Mouse (Mus musculus) heart, adult 9 months (tissue): Measurements from ENCODE around the gene Mdm4.
"Not testable (repeated sequence)": the region's sequence is repeated elsewhere in the genome, so short reads cannot be mapped to it uniquely, and the experiment has no call there.

Experiments
- DNase-seq, 2 experiments: peaks; one replicate each; pipeline ENCODE4 v3.0.0; 2022; ENCODE audit warnings: low spot score in 2 of 2

Gene Mdm4

GRCm38 (mm10) chr1:133053034-133053433, 22.7 kb upstream of the Mdm4 start:
- DNase-seq = no peak

GRCm38 (mm10) chr1:133051829-133052228, 21.5 kb upstream of the Mdm4 start:
- DNase-seq = no peak

GRCm38 (mm10) chr1:133050001-133050431, 19.7 kb upstream of the Mdm4 start:
- no peak for DNase-seq

- no peak for DNase-seq
These were observed 18.3 kb upstream of the Mdm4 start for GRCm38 (mm10) chr1:133048690-133049089.

- DNase-seq = peak in 1 of 2 experiments; percentile 41
These were observed 17.2 kb upstream of the Mdm4 start for GRCm38 (mm10) chr1:133047575-133047974.

- DNase-seq = no peak
These were observed 16.1 kb upstream of the Mdm4 start for GRCm38 (mm10) chr1:133046441-133046931.

GRCm38 (mm10) chr1:133045861-133046440, 15.6 kb upstream of the Mdm4 start:
- DNase-seq = peak; percentile 78 to 80

GRCm38 (mm10) chr1:133045011-133045860, 14.9 kb upstream of the Mdm4 start, which contains the start of gene Pik3c2b:
Gene Pik3c2b, plus strand, starts transcription at chr1:133045667.
- DNase-seq = no peak

- no peak for DNase-seq
These were observed 9.2 kb upstream of the Mdm4 start for GRCm38 (mm10) chr1:133039505-133039949.

- not testable (repeated sequence) for DNase-seq
These were observed 4.3 kb upstream of the Mdm4 start for GRCm38 (mm10) chr1:133034682-133035081.

GRCm38 (mm10) chr1:133034091-133034460, 3.7 kb upstream of the Mdm4 start:
- DNase-seq = peak in 1 of 2 experiments; percentile 64

GRCm38 (mm10) chr1:133033316-133034090, 3.1 kb upstream of the Mdm4 start:
- DNase-seq = peak in 1 of 2 experiments; percentile 78

- no peak for DNase-seq
These were observed 2.6 kb upstream of the Mdm4 start for GRCm38 (mm10) chr1:133032981-133033315.

- DNase-seq = no peak
These were observed 617 bp downstream of the Mdm4 start for GRCm38 (mm10) chr1:133029744-133030143.

- no peak for DNase-seq
These were observed 2.4 kb downstream of the Mdm4 start for GRCm38 (mm10) chr1:133027980-133028379.

- no peak for DNase-seq
These were observed 3.2 kb downstream of the Mdm4 start for GRCm38 (mm10) chr1:133027126-133027525.

GRCm38 (mm10) chr1:133025796-133026190, 4.6 kb downstream of the Mdm4 start:
- DNase-seq = not testable (repeated sequence)

GRCm38 (mm10) chr1:133025051-133025795, 5.1 kb downstream of the Mdm4 start:
- DNase-seq = peak; percentile 82 to 89

GRCm38 (mm10) chr1:133024426-133024825, 5.9 kb downstream of the Mdm4 start:
- DNase-seq = no peak

GRCm38 (mm10) chr1:133023723-133024122, 6.6 kb downstream of the Mdm4 start:
- not testable (repeated sequence) for DNase-seq

- DNase-seq = not testable (repeated sequence)
These were observed 8.4 kb downstream of the Mdm4 start for GRCm38 (mm10) chr1:133021971-133022370.
